Mouse (Mus musculus): ENCODE results near the gene Gmds. TPM values are rescaled to one million over a fixed set of nuclear protein-coding genes. Genes with fewer than 3 reads are reported as not detected.

The Gmds gene
- polyA plus RNA-seq, 1 experiment = 12.0 TPM

DNA sequence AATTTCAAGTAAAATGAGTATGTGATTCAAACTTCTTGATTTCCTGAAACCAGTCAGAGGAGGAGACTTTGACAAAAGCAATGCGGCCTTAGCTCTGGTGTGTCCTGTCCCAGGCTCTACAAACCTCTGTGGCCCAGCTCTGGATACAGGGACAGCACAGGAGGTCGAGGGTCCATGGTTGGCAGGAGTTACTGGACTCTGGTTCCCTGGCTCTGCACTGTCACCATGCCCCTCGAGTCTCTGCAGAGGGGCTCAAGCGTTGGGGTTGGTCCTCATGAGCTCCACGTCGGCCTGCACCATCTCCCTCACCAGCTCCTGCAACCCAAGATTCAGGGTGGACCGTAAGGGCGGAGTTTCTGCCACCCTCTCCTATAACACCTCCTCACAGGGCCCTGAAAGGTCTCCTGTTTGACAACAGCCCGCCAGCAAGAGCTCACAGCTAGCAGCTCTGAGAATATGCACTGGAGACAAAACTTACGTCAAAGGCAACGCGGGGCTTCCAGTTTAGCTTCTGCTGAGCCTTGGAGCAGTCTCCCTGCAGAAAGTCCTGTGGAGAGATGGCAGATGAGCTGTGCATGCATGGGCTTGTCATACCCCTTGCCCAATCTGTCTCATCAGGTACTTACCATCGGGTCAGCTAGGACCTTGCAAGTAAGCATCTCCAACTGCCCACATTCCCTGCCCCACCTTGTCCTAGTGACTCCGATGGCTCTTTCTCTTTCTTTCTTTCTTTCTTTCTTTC, 518.7 kb downstream of the Gmds start:
- no peak for DNase-seq (ENCODE audit: extremely low spot score in 1 of 2, low spot score in 1 of 2)

DNA sequence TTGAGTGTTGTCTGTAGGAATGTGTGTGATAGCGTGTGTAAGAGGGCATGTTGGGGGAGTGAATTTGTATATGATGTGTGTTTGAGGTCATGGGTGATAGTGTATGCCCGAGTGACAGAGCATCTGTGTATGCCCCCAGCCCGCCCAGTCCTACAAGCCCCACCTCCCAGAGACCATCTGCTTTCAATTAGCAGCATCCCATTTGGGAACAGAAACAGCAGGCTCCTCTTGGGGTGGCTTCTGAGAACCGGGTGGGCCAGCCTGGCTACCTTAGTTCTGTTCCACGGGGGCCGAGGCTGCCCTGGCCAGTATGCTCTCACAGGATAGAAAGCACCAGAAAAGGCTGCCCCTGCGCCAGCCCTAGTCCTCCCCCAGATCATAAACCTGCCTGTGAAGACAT, 520.2 kb downstream of the Gmds start:
- no peak for DNase-seq (ENCODE audit: extremely low spot score in 1 of 2, low spot score in 1 of 2)

DNA sequence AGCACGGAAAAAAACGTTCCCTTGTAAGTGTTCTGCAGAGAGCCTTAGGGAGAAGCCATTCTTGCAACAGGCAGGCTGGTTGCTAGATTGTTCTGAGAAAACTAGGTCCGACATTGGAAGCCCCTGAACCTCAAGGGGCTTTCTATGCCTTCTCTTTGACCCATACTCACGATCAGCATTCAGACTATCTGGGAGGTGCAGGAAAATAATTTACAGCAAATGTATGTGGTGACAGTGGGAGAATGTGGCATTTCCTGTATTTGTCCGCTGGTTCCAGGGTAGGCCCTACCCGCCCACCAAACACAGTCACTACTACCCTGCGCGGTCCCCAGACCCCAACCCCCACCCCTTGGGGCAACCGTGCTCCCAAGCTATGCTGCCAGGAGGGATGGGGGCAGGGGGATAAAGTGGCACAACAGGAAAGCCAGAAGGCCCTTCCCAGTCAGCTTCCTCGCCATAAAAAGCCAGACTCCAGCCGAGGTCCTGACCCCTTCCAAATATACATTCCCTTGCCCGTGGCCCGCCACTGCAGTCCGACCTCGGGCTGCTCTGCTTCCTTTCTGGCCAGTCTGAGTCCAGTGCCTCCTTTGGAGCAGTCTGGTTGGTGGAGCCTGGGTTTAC, 523.0 kb downstream of the Gmds start:
- DNase-seq (ENCODE audit: extremely low spot score in 1 of 2, low spot score in 1 of 2) = no peak

DNA sequence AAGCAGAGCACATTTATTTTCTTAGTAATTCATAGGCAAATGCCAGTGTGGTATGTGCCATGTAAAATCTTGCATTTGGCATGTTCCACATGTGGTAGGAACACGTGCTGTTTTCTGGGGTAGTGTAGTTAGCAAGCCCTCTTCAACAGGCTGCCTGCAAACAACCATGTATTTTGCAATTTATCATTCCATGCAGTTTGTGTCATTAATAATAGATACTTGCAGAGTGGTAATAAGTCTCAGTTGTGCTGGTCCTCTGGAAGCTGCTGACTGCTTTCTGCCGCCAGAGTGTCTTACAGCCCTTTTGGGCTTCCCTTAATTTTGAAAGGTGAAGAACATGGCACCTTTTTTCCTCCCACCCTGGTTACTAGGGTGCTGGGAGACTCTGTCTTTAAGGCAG, 525.8 kb downstream of the Gmds start:
- DNase-seq (ENCODE audit: extremely low spot score in 1 of 2, low spot score in 1 of 2) = no peak

DNA sequence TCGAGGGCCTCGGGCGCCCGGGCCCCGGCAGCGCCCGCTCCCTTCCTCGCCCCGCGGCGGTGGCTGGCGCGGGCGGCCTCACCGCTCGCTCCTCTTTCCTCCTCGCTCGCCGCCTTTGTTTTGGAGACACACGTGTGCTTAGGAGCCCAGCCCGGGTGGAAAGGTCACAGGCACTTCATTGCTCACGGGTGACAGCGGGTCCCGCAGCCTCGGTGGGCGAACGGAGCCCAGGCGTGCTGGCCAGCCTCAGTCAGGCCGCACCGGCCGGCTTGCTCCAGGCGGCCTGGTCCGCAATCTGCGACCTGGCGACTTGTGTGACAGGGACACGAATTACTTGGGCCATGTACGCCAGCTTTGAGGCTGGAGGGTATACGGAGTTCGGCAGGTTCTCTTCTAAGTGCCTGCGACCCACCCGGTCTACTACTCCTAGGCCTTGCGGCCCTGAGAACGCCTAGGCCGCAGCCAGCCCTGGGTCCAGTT, 527.0 kb downstream of the Gmds start:
- no peak for DNase-seq (ENCODE audit: extremely low spot score in 1 of 2, low spot score in 1 of 2)

DNA sequence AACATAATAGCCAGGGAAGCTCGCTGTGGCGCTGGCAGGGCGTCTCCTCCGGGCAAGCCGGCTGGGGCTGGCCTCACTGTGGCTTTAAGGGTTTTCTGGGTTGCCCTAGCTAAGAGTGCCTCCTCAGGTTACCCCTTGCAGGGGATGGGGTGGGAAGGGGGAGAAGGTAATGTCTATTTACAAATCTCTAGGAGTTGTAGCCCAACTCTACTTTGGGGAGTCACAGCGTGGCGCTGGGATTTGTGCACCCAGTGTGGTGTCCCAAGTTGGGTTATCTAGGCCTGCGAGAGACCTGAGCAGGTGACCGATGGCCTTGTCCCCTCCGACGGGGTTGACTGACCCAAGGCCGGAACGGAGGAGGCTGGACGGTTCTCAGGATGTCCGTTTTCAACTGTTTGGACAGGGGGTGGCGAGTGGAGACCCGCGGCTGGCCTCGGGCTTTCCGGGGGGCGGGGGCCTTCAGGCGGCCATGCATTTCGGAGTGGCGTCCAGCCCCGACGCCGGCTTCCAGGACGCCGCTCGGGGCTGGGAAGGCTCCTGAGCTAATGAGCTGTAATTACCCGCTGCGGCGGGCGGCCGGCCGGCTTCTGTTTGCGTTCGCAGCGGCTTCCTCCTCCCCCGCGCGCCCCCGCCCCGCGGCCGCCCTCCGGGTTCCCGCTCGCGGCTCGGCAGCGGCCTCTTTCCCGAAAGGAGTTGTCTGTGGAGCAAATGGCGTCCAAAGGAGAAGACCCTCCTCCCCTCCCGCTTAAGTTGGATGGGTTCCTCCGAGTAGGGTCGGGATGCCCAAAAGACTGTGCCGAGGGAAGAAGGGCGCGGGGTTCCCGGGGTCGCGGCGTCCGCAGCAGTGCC, 527.6 kb downstream of the Gmds start:
- DNase-seq (ENCODE audit: extremely low spot score in 1 of 2, low spot score in 1 of 2) = no peak

DNA sequence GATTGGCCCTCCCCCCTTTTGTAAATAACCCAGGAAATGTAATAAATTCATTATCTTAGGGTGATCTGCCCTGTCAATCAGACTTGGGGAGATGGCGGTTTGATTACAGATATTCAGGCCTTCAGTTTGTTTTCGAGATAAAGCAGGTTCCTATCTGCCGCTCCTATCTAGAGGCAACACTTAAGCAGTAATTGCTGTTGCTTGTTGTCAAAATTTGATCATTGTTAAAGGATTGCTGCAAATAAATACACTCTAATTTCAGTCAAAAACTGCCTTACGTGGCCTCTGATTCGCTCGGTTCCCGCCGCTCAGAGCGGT, 528.2 kb downstream of the Gmds start:
- DNase-seq (ENCODE audit: extremely low spot score in 1 of 2, low spot score in 1 of 2) = no peak

DNA sequence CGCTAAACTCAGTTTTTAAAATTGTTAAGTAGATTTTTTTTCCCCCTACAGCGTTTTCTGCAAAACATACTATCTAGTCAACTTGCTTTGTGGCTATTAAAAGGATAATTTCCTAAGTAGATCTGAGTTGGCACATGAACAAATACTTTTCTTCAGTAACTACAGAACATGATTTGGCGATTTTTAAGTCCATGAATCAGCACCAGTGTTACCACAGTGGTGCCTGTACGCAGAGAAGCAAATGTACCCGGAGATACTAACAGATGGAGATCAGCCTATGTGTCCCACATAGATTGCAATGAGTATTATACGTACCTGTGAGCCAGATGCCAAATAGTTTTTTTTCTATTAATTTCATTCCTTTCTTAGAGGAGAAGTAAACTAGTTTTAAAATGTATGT, 528.8 kb downstream of the Gmds start:
- DNase-seq (ENCODE audit: extremely low spot score in 1 of 2, low spot score in 1 of 2) = no peak

DNA sequence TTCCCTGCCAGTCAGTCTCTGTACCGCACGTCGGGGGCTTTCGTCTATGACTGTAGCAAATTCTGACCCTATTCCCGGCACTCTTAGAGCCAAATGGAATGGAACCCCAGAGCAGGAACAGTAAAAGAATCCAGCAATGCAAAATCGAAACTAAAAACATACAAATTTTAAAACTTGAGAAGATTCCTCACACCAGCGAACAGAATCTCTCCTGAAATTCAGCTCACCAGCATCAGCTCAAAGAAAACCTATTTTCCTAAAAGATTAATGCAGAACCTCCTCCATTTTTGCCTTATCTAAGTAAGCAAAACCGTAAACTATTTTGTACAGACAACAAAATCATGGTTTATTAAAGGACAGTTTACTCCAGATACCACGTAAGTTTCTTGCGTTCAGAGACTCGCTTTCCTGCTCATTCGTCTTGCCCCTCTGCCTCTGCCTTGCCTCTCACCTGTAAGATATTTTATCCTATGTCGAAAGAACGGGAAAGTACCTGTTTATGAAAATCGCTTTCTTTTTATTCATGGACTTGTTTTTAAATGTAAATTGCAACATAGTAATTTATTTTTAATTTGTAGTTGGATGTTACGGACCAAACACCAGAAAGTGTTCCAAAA, 529.6 kb downstream of the Gmds start:
- DNase-seq (ENCODE audit: extremely low spot score in 1 of 2, low spot score in 1 of 2) = no peak

DNA sequence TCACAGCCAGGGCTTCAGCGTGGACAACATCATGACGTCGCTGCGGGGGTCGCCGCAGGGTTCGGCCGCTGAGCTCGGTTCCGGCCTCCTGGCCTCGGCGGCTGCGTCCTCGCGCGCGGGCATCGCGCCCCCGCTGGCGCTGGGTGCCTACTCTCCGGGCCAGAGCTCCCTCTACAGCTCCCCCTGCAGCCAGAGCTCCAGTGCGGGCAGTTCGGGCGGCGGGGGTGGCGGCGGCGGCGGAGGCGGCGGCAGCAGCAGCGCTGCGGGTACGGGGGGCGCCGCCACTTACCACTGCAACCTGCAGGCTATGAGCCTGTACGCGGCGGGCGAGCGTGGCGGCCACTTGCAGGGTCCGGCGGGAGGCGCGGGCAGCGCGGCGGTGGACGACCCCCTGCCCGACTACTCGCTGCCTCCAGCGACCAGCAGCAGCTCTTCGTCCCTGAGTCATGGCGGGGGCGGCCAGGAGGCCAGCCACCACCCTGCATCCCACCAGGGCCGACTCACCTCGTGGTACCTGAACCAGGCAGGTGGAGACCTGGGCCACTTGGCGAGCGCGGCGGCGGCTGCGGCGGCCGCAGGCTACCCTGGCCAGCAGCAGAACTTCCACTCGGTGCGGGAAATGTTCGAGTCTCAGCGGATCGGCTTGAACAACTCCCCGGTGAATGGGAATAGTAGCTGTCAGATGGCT, 530.3 kb downstream of the Gmds start:
- no peak for DNase-seq (ENCODE audit: extremely low spot score in 1 of 2, low spot score in 1 of 2)

DNA sequence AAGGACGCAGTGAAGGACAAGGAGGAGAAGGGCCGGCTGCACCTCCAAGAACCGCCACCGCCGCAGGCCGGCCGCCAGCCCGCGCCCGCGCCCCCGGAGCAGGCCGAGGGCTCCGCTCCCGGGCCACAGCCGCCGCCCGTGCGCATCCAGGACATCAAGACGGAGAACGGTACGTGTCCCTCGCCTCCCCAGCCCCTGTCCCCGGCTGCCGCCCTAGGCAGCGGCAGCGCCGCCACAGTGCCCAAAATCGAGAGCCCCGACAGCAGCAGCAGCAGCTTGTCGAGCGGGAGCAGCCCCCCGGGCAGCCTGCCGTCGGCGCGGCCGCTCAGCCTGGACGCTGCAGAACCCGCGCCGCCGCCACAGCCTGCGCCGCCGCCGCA, 530.8 kb downstream of the Gmds start:
- DNase-seq (ENCODE audit: extremely low spot score in 1 of 2, low spot score in 1 of 2) = no peak

DNA sequence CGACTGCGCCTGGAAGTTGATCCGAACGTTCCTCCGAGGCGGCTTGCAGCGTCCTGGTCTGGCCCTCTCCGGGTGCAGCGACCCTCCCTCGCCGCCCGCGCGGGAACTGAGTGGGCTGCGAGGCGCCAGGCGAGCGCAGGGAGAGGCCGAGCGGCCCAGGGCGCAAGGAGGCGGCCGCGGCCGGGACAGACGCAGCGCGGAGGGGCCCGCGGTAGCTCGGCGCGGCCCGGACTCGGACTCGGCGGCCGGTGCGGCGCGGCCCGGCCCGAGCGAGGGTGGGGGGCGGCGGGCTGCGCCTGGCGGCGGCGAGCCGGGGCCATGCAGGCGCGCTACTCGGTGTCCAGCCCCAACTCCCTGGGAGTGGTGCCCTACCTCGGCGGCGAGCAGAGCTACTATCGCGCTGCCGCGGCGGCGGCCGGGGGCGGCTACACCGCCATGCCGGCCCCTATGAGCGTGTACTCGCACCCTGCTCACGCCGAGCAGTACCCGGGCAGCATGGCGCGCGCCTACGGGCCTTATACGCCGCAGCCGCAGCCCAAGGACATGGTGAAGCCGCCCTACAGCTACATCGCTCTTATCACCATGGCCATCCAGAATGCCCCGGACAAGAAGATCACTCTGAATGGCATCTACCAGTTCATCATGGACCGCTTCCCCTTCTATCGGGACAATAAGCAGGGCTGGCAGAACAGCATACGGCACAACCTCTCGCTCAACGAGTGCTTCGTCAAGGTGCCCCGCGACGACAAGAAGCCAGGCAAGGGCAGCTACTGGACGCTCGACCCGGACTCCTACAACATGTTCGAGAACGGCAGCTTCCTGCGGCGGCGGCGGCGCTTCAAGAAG, 531.4 kb downstream of the Gmds start:
- no peak for DNase-seq (ENCODE audit: extremely low spot score in 1 of 2, low spot score in 1 of 2)

DNA sequence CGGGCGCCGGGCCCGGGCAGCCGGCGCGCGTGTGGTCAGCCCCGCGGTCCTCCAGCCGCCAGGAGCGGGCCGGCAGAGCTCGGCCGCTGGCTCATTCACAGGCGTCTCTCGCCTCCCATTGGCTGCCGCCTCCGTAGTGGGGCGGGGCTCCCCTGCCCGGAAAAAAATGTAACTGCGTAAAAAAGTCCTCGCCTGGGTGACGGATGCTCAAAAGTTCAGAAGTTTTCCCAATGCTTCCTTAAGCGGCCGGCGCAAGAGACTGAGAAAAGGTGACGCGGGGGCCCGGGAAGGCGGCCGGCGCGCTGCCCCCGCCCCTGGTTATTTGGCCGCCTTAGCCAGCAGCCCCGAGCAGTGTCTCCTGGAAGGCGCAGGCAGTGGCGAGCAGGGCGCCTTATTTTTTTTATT, 532.1 kb downstream of the Gmds start, which contains the start of gene Foxc1:
Gene Foxc1, plus strand, starts transcription at position 206 of the 405 bp plus-strand sequence.
- DNase-seq (ENCODE audit: extremely low spot score in 1 of 2, low spot score in 1 of 2) = peak in 1 of 2 experiments; percentile 57

DNA sequence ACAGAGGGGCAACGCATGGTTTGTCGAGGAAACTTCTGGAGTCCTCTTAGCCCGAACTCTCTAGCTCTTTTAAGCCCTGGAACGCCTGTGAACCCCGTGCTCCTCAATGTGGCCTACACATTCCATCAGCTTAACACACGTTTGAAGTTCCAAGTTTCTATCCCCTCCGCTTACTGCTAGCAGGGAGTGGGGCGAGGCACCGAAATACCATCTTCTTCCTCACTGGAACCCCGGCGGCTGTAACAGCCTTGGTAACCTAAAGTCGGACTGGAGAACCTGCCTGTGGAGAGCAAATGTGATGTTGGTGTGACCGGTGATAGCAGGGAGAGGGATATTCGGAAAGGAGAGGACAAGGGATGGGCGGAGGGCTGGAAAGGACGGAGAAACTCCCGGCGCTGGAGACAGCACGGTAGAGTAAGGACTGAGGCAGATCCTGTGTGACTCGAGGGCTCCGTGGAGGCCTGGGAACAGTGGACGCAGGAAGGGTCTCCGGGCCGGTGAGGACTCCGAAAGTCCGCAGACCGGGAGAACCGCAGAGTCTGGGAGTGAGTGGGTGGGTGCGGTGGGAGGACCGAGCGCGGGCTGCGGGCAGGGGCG, 532.6 kb downstream of the Gmds start:
- DNase-seq (ENCODE audit: extremely low spot score in 1 of 2, low spot score in 1 of 2) = no peak

DNA sequence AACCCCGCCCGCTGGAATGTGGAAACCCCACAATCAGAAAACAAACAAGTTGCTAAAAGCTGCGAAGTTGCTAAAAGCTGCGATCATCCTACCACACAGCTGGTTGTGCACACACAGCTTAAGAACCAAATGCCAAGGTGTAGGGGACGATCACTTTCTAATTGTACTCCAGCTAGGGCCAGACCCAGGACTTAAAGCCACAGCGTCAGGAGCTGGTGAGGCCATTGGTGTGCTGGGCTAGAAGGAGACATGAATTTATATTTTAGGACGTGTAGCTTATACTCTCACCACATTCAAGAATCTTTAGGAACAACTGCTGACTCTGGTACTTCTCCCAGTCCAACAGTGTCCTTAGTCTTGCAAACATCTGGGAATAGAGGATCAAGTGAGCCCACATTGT, 534.0 kb downstream of the Gmds start:
- DNase-seq (ENCODE audit: extremely low spot score in 1 of 2, low spot score in 1 of 2) = no peak

DNA sequence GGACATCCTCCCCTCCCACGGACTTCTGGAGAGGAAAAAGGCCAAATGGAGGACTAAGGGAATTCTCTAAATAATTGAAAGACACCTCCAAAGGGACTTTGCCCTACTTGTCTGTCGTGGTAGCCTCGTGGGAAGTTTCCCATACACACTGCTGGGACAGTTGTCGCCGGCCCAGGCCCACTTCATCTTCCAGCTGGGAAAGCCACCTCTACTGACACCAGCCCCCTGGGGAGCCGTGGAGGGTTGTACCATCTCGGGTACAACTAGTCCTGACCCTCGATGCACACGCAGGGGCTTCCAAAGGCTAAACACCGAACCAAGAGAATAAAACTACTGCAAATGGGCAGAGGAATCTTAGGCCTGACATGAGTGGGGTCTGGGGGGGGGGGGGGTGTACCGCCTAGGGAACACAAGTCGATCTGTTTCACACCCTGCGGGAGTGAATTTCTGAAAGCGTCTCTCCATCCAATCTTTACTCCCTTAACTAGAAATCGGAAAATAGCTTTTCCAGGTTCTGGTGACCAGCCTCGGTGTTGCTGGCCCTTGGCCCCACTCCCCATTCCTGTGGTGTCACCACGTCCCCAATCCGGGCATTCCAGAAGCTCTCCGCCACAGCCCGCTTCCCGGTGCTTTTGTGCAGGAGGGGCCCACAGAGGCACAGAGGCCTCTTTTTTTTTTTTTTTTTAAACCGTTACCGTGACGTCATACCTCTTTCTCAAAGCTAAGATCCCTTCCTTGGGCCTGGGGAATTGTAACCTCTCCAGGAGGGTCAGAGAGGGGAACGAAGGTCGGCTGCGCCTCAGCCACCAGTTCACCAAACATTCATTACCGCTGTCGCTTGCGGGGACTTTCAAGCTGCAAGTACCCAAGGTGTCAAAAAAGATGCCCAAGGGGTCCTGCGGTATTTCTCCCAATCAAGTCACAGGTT, 535.1 kb downstream of the Gmds start:
- DNase-seq (ENCODE audit: extremely low spot score in 1 of 2, low spot score in 1 of 2) = no peak

DNA sequence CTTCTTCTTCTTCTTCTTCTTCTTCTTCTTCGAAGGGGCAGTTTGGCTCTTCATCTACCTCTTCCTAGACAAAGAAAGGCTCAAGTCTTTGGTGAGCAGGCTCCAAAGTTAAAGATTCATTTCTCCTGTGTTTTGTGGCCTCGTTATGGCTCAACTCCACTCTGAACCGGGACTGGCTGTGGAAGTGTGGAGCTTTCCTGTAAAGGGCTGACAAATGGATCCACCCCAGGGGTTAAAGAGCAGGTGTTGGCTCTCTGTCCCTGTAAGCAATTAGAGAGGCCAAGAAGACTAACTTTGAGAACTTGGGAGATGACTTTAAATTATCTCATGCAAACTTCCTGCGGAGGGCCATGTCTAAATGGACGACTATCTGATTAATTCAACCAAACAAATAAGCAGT, 536.1 kb downstream of the Gmds start:
- no peak for DNase-seq (ENCODE audit: extremely low spot score in 1 of 2, low spot score in 1 of 2)

DNA sequence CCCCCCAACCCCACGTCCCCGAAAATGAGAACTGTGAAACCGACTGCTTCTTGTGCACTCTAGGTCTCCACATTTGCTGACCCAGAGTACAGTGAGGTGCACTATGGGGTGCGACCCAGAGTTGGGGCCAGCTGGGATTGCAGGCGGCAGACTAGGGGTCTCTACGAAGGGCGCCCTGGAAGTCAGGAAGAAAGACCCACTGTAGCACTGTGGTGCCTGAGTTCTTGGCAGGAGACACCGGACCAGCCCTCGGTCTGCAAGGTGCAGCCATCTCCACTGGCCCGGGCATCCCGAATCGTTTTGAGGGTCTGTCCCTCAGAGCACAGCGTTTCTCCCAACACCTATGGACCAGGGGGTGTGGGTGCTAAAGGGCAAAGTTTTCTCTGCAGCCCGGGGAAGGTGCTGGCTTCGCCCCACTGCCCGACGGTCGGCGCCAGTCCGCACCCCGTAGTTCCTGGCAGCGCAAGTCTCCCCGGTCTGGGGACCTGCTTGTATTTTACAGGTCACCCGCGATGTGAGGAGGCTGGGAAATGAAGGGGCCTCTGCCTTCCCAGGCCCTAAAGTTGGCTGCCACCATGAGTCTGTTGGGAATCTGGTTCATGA, 536.7 kb downstream of the Gmds start:
- no peak for DNase-seq (ENCODE audit: extremely low spot score in 1 of 2, low spot score in 1 of 2)

Measured in frontal cortex, adult 2 months (tissue).